Mouse (Mus musculus) retina, postnatal 7 days (tissue): ENCODE measurements around the gene Khsrp.

ENCODE experiments used
- DNase-seq: peaks from one replicate; pipeline ENCODE4 v3.0.0-alpha.2; 2012; ENCODE audit warnings: low read depth, low spot score

Gene Khsrp

DNA sequence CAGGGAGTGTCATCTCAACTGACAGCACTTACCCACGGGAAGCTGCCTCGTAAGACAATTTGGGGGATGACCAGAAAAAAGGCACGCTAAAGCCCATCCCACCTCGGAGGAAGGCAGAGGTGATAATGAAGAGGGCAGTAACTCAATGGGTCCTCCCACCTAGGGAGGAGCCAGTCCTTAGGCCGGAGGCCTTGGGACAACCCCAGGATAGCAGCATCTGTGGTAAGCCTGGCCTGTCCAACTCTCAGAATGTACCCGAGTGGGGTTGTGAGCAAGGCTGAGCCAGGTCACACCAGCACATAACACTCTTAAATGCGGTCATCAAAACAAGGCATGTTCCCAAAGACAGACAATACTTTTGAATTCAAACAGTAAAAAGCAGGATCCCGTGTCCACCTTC lies 1.6 kb downstream of the Khsrp start:
- no peak for DNase-seq

DNA sequence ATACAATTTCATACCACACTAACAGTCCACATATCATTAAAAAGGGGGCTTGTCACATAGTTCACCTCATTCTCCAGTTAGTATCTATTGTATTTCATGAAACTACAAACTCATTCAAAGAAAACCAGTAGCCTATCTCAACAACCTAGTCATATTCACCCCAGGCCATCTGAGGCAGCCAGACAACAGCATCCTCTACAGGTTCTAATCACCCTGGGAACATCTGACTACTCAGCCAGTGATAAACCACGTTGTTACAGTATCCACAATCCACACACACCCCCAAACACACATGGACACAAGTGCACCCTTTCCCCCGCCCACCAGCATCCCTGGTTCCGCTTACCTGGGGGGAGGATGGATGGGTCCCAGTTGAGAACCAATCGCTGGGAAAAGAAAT lies 3.9 kb downstream of the Khsrp start:
- DNase-seq = no peak

DNA sequence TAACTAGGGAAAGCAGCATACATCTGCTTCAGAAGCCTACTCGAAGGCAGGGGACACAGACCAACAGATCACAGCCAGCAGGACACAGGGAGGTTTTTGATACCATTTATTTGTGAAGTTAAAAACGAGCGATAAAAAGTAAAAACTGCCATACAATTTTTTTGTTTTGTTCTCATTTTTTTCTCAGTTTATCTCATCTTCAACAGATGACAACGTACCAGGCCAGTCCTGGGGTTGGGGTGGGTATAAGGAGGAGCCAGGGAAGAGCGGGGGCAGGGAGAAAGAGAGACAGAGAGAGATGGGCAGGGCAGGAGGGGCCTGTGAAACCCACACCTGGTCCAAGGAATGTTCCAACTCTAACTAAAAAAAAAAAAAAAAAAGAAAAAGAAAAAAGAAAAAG lies 10.4 kb downstream of the Khsrp start:
- DNase-seq = no peak

DNA sequence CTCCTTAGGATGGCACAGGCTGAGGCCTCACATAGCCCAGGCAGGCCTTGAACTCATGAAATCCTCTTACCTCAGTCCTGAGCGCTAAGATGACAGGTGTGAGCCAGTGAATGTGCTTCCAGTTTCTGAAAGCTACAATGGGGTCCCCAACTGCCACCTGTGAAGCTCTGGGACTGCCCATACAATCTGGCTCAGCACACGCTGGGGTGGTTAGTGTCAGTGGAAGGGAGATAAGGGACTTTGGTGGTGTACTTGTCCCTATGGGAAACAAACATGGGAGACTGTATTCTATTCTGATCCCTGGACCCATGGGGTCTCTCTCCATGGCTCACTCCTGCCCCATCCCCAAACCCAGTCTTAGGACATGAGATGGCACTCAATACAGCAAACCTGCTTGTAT lies 11.6 kb downstream of the Khsrp start:
- no peak for DNase-seq

DNA sequence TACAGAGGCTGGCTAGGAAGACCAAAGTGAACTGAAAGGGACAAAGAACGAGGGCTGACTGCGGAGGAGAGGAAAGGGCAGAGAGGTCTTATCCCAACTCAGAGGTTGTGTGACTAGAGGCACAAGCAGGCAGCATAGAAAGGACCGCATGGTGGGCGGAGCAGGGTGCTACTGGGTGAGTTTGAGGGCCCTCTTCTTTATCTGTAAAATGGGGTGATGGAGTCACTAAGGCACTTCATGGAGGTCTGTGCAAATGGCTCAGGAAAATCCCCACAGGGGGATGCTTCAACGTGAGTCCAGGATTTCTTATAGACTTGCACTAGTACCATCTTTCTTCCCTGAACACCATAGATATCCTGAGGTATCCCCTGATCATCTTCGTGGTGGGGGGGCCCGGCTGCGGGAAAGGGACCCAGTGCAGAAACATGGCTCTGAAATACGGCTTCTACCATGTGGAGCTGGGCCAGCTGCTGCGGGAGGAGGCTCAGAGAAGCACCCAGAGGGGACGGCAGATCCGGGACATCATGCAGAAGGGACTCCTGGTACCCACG lies 19.0 kb downstream of the Khsrp start:
- no peak for DNase-seq

DNA sequence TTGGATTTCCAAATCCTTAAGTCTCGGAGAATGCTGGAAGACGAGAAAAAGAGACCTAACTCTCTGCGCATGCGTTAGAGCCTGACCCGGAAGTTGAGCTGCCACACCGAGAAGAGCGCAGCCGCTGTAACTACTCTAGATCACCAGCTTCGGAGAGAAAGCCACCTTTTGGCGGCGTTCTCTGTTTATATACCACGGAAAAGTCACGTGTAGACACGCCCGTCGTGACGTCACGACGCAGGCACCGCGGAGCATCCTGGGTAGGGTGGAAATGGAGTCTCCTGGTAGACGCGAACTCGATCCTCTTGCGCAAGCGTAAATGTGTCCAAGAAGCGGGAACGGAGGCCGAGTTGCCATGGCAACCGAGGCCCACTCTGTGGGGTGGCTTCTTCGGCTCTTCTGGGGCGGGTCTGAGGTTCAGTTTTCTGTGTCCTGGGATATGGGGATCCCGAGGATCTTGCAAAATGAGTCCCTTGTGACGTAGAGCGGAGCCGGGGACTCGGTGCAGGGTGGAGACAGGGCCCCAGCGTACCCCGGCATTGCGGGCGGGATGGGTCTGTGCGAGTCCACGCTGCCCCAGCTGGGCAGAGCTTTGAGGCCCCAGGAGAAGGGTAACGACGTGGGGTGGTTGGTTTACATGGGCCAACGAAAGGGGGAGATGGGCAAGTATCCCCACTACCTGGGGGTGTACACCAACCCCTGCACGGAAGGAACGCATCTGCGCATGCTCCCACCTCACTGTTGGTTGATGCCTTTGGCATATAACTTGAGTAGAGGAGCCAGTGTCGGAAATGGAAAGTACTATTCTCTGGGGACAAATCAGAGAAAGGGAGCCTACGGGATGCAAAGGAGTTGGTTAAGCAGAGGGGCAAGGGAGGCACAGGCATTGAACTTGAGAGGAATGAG lies 19.8 kb downstream of the Khsrp start, which contains the start of the genes Gtf2f1 and Gm17949:
Gene Gtf2f1 (minus strand): TSS at position 53 of the 906 bp plus-strand sequence.
Gene Gm17949 (plus strand): TSS at position 234 of the 906 bp plus-strand sequence.
- DNase-seq = peak; percentile 99

DNA sequence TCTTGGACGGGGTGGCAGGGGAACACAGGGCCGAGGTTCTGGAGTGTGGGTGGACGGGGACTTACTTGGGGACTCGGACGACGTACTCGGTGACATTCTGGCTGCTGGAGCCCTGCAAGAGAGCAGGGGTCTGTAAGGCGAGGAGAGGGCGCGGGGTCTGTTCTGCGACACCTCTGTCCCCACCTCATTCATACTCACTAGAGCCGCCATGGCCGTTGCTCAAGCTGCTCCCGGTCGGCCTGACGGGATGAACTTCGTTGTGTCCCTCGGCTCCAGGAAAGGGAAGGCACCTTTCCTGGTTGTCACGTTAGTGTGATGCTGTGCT lies 20.4 kb downstream of the Khsrp start:
- DNase-seq = no peak

DNA sequence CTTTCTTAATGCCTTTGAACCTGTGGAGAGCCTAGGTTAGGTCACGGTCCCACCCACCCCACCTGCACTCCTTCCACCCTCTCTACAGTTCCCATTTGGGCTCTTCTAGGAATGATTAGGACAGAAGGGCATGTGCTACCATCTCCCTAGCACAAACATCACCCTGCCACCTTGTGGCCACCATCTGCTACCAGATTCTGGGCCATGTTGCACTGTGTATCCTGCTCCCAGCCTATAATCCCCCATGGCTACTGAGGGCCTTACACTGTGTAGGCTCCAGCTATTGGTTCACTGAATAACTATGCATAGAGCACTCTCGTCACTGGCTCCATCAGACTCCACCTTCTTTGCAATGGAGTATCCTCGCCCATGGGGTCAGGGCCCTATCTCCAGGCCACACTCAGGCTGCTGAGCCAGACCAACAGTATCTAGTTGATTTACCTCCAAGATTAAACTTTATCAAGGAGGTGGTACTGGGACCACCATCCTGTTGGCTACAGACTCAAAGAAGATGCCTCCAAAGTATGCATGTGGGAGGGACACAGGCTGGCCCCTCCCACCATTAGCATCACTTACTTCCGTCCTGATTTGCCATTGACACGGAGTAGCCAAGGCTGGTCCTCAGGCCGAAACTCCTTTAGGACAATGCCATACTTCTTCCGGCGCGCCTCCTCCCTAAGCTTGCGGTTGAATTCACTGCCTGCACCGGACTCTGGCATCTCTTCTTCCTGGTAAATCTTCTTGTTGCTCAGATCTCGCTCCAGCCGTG lies 24.0 kb downstream of the Khsrp start:
- no peak for DNase-seq

DNA sequence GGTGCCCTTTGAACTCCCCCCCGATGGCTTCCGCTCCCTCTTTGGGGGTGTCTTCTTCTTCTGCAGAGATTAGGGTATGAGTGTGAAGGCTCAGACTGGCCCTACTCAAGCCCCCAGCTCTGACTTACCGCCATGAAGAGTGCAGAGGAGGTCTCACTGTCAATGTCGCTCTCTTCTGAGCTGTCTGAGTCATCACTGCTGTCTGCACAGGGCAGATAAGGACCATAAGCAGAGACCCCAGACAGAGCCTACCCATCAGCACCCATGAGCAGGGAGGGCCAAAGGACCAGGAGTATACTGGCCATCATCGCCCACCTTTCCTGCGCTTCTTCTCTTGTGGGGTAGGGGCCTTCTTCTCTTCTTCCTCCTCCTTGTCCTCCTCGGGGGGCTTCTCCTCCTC lies 27.3 kb downstream of the Khsrp start:
- no peak for DNase-seq

DNA sequence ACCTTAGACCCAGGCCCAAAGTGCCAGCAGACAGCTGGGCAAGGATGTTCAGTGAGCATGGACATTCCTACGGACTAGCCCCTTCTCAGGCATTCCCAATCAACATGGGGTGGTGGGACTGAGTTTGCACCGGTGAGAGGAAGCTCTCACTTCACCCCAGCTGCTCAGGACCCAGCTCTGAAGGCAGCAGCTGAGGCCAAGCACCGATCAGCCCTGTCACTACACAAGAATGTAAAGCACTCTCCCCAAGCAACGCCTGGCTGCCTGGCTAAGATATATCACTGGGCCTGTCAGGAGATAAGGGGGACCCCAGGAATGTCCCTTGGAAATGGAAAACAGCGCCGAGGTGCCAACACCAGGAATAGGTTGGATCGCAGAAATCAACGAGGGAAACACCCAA lies 30.1 kb downstream of the Khsrp start:
- no peak for DNase-seq

DNA sequence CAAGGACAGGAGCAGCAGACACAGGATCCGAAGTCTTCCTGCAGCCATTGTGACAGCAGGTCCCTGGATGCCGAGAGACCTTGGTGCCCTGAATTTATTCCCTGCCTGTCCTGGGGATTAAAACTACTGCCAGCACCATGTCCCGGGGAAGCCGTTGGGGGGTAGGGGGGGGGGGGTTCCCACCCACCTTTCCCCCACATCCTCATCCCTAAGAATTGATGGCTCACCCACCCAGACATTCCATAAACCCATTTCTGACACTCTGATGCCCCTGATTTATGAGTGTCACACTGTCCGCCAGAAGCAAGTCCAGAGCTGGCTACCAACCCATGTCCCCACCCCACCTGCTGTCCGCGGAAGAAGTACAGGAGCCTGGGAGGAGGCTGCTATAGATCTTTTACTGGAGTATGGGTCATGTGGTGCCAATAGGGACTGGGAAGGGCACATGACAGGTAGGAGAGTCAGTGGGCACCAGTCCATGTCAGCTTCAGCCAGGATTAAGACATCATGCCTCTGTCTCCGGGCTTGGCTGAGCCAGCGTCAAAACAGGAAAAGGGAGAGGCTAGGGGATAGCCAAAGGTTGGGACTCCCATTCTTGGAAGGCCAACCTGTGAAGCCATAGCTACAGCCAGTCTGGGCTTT lies 31.2 kb downstream of the Khsrp start, which contains the start of gene Pspn:
Gene Pspn (minus strand): TSS at position 51 of the 642 bp plus-strand sequence.
- no peak for DNase-seq

DNA sequence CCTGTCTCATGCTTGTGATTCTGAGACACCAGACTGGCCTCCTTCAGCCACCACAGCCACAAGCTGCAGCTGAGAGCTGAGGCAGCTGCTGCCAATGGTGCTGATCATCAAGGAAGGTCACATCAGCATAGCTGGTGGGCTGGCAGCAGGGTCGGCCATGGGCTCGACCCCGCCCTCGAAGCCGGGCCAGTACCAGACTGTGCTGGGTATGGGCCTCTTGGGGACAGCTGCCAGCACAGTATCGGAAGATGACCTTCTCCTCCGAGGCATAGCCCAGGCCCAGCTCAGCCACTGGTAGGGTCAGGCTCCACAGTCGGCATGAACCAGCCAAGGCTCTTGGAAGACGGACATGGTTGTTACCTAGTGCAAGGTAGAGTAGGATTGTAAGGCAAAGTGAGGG lies 31.9 kb downstream of the Khsrp start:
- DNase-seq = no peak

DNA sequence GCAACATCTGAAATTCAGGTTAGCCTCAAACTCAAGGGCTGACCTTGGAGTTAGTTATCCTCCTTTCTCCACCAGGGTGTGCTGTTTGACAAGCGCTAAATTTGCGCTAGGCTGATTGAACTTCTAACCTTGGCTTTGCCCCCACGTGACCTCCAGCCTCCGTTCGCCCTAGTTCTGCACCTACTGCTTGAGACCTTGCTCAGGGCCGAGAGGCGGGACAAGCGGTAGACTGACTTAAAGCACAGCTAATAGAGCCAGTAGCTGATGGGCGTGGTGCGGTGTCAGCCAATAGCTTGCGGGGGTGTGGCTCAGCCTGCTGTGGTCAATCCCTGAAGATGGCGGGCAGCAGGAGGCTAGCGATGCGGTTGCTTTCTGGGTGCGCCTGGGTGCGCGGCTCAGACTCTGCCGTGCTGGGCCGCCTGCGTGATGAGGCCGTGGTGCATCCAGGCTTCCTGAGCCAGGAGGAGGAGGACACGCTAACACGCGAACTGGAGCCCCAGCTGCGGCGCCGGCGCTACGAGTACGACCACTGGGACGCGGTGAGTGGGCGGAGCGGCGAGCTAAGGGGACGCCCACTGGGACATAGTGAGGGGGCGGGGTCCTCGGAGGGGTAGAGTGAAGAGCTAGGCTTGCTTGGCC lies 34.2 kb downstream of the Khsrp start, which contains the start of gene Alkbh7:
Gene Alkbh7 (plus strand): TSS at position 311 of the 639 bp plus-strand sequence.
- DNase-seq = peak; percentile 95

DNA sequence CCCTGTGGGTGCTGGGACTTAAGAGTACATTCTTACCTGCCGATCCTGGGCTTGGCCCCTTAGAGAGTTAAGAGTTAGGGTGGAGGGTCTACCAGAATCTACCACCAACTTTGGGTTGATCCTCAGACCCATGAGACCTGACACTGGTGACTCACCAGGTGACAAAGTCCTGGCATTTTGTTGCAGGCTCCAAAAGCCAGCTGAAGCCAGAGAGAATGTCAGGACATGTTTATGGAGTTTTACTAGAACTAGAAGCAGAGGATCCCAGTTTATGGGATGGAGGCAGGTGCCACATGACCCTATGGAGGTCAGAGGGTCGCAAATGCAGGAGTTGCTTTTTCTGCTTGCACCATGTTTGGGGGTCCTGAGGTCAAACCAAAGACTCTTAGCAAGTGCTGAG lies 34.8 kb downstream of the Khsrp start:
- DNase-seq = no peak

DNA sequence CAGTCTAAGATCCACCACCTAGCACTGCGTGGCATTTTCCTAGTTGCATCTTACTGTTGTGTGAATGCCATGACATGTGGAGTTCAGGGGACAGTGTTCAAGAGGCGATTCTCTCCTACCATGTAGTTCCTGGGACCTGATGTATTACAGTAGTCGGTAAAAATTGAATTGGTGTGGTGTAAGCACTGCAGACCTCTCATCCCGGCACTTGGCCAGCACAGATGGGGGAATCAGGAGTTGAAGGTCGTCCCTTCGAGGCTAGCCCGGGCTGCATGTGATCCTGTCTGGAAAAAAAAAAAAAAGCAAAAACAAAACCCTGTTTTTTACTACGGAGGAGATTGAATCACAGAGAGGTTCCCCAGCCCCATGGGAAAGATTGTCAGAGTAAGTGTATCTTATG lies 36.3 kb downstream of the Khsrp start:
- DNase-seq = no peak

DNA sequence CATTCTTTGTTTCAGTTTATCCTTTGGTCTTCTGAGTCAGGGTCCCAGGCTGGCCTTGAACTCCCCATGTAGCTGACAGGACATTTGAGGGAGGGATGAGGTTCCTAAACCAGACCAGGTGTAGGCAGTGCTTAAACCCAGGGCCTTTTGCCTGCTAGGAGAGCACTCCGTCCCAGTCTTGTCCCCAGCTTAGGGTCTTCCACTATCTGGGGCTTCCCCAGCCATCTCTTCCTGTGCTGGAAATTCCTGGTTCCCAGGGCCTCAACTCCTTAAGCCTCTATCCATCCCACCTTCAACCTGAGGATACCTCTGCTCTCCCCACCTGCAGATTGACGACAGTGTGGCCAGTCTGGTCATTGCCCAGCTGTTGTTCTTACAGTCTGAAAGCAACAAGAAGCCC lies 40.4 kb downstream of the Khsrp start:
- DNase-seq = no peak

DNA sequence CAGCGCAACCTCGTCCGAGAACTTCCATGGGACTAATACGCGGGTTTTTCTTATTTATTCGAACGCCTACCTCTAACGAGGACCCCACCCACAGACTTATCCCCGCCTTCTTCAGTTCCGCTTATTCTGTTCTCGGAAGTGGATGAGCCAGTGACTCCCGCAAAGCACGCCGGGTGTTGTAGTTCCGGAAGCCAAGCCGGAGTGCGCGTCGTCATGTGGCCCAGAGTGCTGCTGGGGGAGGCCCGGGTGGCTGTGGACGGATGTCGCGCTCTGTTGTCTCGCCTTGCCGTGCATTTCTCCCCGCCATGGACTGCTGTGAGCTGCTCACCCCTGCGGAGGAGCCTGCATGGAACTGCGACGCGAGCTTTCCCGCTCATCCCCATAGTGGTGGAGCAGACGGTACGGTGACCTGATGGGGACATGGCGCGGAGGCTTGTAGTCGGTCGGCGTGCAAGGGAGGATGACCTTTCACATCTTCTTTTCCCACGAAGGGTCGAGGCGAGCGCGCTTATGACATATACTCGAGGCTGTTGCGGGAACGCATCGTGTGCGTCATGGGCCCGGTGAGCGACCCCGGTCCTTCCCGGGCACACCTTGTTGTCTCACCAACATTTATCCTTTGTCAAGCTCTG lies 41.1 kb downstream of the Khsrp start, which contains the start of gene Clpp:
Gene Clpp (plus strand): TSS at position 191 of the 632 bp plus-strand sequence.
- peak; percentile 90 for DNase-seq

DNA sequence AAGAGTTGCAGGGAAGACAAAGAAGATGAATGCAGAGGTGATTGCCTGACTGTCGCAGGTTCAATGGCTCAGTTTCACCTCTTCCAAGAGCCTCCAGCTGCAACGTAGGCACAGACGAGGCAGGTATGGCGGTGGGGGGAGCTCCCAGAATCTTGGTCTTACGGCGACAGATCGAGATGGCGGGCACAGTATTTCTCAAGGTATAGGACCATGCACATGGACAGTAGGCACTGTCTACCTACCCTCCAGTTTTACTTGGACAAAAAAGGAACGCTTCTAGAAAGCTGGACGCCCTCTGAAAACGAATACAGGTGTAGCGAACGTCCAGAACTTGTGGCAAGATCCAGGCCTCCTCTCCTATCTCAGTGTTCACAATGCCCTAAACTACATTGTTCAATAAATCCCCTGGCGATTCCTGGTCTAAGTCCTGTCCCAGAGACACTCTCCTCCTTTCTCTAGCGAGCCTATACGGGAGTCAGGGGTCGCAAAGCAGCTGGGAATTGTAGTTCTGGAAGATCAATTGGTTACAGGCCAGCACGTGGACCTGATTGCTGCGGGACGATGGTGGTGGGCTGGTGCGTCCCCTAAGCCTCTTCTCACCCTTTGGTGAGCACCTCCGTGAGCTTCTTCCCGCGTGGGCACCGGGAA lies 41.7 kb downstream of the Khsrp start:
- peak; percentile 75 for DNase-seq

DNA sequence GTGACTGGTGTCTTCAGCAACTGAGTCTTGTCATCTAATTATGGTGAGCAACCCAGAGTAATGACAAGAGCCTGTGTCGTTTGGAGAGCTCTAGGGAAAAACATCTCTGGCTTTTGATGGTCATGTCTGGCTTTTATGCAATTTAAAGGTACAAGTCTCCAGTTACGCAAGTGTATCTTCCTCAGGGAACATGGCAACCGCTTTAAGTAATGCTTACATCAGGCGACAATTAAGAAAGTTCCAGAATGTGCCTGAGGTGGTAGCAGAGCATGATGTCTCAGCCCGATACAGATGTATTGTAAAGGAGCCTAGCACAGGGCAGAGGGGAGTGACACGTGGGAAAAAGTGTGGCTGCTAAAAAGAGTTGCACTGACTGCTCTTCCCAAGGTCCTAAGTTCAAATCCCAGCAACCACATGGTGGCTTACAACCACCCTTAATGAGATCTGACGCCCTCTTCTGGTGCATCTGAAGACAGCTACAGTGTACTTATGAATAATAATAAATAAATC lies 42.3 kb downstream of the Khsrp start:
- DNase-seq = no peak

DNA sequence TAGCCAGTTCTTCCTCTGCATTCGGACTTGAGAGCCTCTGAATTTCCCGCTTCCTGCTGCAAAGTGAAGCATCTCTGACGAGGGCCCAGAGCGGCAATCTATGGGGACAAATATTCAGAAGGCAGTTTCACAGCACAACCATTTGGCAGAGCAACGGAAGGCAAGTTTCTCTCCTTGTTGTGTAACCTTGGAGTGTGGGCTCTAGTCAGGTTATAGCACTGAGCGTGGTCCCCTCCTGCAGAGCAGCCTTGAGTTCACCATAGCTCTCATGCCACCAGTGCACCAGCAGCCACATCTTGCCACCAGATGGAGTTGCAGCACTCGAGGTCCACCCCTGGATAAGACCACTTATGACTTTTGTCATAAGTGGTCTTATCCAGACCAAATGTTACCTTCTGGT lies 42.9 kb downstream of the Khsrp start:
- DNase-seq = no peak
